Mouse (Mus musculus) midbrain, postnatal 0 days (tissue): ENCODE data around the gene Stk32b. TPM values are rescaled to one million over a fixed set of nuclear protein-coding genes. Genes with fewer than 3 reads are reported as not detected.
A peak's percentile ranks its signal among the peaks of the same experiment; 100 is the strongest.

Experiments
- ATAC-seq: fragments of 200-750 bp; cut with Nextera tagmentation; 2 replicates; pipeline ENCODE4 v1.8.0; 2017; ENCODE audit warnings: moderate number of reproducible peaks, mild to moderate bottlenecking, moderate TSS enrichment, moderate library complexity; ENCODE audit not compliant: low FRiP score
- DNase-seq: peaks from one replicate; pipeline ENCODE4 v3.0.0-alpha.2; 2015; ENCODE audit warnings: low spot score
- H3K27ac ChIP-seq: fragments of 300-500 bp; sonication (generic); 2 replicates; pipeline ENCODE4 v1.5.1; 2014; ENCODE audit warnings: low read depth, mild to moderate bottlenecking, low read length, mixed read lengths
- H3K27me3 ChIP-seq: fragments of 300-500 bp; sonication (generic); 2 replicates; pipeline ENCODE4 v1.6.1; 2014; ENCODE audit warnings: low read length, control low read depth, mixed read lengths; ENCODE audit not compliant: insufficient read depth
- H3K36me3 ChIP-seq: fragments of 300-500 bp; sonication (generic); 2 replicates; pipeline ENCODE4 v1.6.1; 2014; ENCODE audit warnings: low read length, control low read depth, mixed read lengths; ENCODE audit not compliant: insufficient read depth
- H3K4me1 ChIP-seq: fragments of 300-500 bp; sonication (generic); 2 replicates; pipeline ENCODE4 v1.6.1; 2014; ENCODE audit warnings: mild to moderate bottlenecking, control low read depth, antibody characterized with exemption, low read length, mixed read lengths; ENCODE audit not compliant: insufficient read depth
- H3K4me2 ChIP-seq: fragments of 300-500 bp; sonication (generic); 2 replicates; pipeline ENCODE4 v1.6.1; 2014; ENCODE audit warnings: low read depth, mild to moderate bottlenecking, low read length, mixed read lengths; ENCODE audit not compliant: poor library complexity, severe bottlenecking
- H3K4me3 ChIP-seq: fragments of 300-500 bp; sonication (generic); 2 replicates; pipeline ENCODE4 v1.5.1; 2014; ENCODE audit warnings: low read depth, mild to moderate bottlenecking, low read length, moderate library complexity
- H3K9ac ChIP-seq: fragments of 300-500 bp; sonication (generic); replicated peaks from 2 replicates; pipeline ENCODE4 v1.6.1; 2014; ENCODE audit warnings: mild to moderate bottlenecking, low read length, moderate library complexity, mixed read lengths; ENCODE audit not compliant: poor library complexity, severe bottlenecking
- H3K9me3 ChIP-seq: fragments of 300-500 bp; sonication (generic); 2 replicates; pipeline ENCODE4 v1.6.1; 2016; ENCODE audit warnings: low read length, control low read depth
- CTCF ChIP-seq: IDR thresholded peaks from 2 replicates; pipeline ENCODE4 v1.5.1; 2016; ENCODE audit warnings: antibody characterized with exemption, mild to moderate bottlenecking
- whole genome bisulfite sequencing: fragments of 180-500 bp; shearing (Covaris S2); extraction: QIAGEN DNeasy Blood & Tissue Kit; methylation state at CpG from one replicate; pipeline ENCODE4 v1.1.7; 2014; 5-methylcytosine and 5-hydroxymethylcytosine counted together
- polyA plus RNA-seq: library from polyadenylated mRNA; unstranded; fragments of >200 nt; fragmentation: Nextera tagmentation; extraction: Ambion mirVana; gene quantifications from 2 replicates; pipeline ENCODE4 v1.2.1, GENCODE M21; 2015
- total RNA-seq: library from RNA; depleted of rRNA; stranded (reverse); fragments of >200 nt; gene quantifications from 2 replicates; pipeline ENCODE4 v1.2.3, GENCODE M21; 2014

Gene Stk32b
- total and polyA plus RNA-seq, 2 experiments from 2014 or later: 28.5 to 30.6 TPM

GRCm38 (mm10) chr5:37743889-37744707, 27.1 kb upstream of the Stk32b start:
- ATAC-seq: no peak
- no peak for TF ChIP-seq CTCF

GRCm38 (mm10) chr5:37736213-37736612, 19.2 kb upstream of the Stk32b start:
- TF ChIP-seq CTCF: peak; percentile 56
- H3K36me3 ChIP-seq: no peaks in the 10 kb centered on the region
- no peak for ATAC-seq
- no peak overlapping the region for H3K4me2 ChIP-seq
- no peaks in the 10 kb centered on the region for H3K4me1 ChIP-seq
- peak; percentile 27 for DNase-seq
- WGBS: 48% methylated on average over 7 of the region's 7 CpGs
- H3K27me3 ChIP-seq: no peaks in the 10 kb centered on the region
- H3K9ac ChIP-seq: no peak overlapping the region
- no peaks in the 10 kb centered on the region for H3K9me3 ChIP-seq
- no peak overlapping the region for H3K27ac ChIP-seq
- no peak overlapping the region for H3K4me3 ChIP-seq

More at GRCm38 (mm10) chr5:37743889-37744707, 27.1 kb upstream of the Stk32b start:
- no peak for DNase-seq
- Histone ChIP-seq H3K4me3 (no peak overlapping the region), H3K27me3 (no peaks in the 10 kb centered on the region), H3K36me3 (no peaks in the 10 kb centered on the region), H3K27ac (no peak overlapping the region), H3K9ac (no peak overlapping the region), H3K9me3 (no peaks in the 10 kb centered on the region), H3K4me1 (no peaks in the 10 kb centered on the region), H3K4me2 (no peak overlapping the region)
- WGBS: 70% methylated on average over 13 of the region's 13 CpGs

GRCm38 (mm10) chr5:37735224-37735623, 18.3 kb upstream of the Stk32b start, which contains the start of gene Cytl1:
Gene Cytl1, plus strand, starts transcription at chr5:37735519.
- Histone ChIP-seq H3K4me2 (no peak within 1 kb of the TSS), H3K27ac (no peak within 1 kb of the TSS), H3K4me1 (no peaks in the 10 kb centered on the region), H3K9me3 (no peaks in the 10 kb centered on the region), H3K36me3 (no peaks in the 10 kb centered on the region), H3K27me3 (no peaks in the 10 kb centered on the region), H3K4me3 (no peak within 1 kb of the TSS), H3K9ac (no peak within 1 kb of the TSS)
- TF ChIP-seq CTCF: no peak
- DNase-seq (no peak), ATAC-seq (no peak)
- 54% methylated on average over 5 of the region's 5 CpGs for WGBS

- Histone ChIP-seq H3K27ac (no peak overlapping the region), H3K4me1 (no peaks in the 10 kb centered on the region), H3K9me3 (no peaks in the 10 kb centered on the region), H3K27me3 (no peaks in the 10 kb centered on the region), H3K4me2 (no peak overlapping the region), H3K9ac (no peak overlapping the region), H3K4me3 (no peak overlapping the region), H3K36me3 (no peaks in the 10 kb centered on the region)
- DNase-seq: no peak
- no peak for TF ChIP-seq CTCF
- ATAC-seq: no peak
- 81% methylated on average over 2 of the region's 2 CpGs for WGBS
These were observed 13.8 kb upstream of the Stk32b start for GRCm38 (mm10) chr5:37730781-37731180.

GRCm38 (mm10) chr5:37725220-37725886, 8.4 kb upstream of the Stk32b start:
- H3K4me2 ChIP-seq: no peak overlapping the region
- no peaks in the 10 kb centered on the region for H3K27me3 ChIP-seq
- no peak overlapping the region for H3K4me3 ChIP-seq
- H3K9me3 ChIP-seq: no peaks in the 10 kb centered on the region
- no peak for TF ChIP-seq CTCF
- H3K4me1 ChIP-seq: no peaks in the 10 kb centered on the region
- no peak for DNase-seq
- ATAC-seq: no peak
- WGBS: 74% methylated on average over 4 of the region's 4 CpGs
- H3K27ac ChIP-seq: no peak overlapping the region
- no peaks in the 10 kb centered on the region for H3K36me3 ChIP-seq
- no peak overlapping the region for H3K9ac ChIP-seq

- H3K4me1 ChIP-seq: no peaks in the 10 kb centered on the region
- H3K36me3 ChIP-seq: no peaks in the 10 kb centered on the region
- 21% methylated on average over 6 of the region's 6 CpGs for WGBS
- H3K27me3 ChIP-seq: peaks cover 4% of the 10 kb centered on the region
- no peak for TF ChIP-seq CTCF
- no peak overlapping the region for H3K4me2 ChIP-seq
- H3K9ac ChIP-seq: no peak overlapping the region
- ATAC-seq (no peak), DNase-seq (no peak)
- H3K4me3 ChIP-seq: no peak overlapping the region
- no peak overlapping the region for H3K27ac ChIP-seq
- no peaks in the 10 kb centered on the region for H3K9me3 ChIP-seq
These were observed 3.7 kb upstream of the Stk32b start for GRCm38 (mm10) chr5:37720670-37721069.
